Mouse (Mus musculus) embryonic facial prominence, embryonic 14.5 days (tissue): ENCODE measurements around the gene Svep1. TPM values are rescaled to one million over a fixed set of nuclear protein-coding genes. Genes with fewer than 3 reads are reported as not detected.

Experiments used
- ATAC-seq: fragments of 200-750 bp; cut with Nextera tagmentation; 2 replicates; pipeline ENCODE4 v1.8.0; 2017; ENCODE audit warnings: low read depth, moderate number of reproducible peaks, moderate TSS enrichment
- DNase-seq: peaks from one replicate; pipeline ENCODE4 v3.0.0-alpha.2; 2015; ENCODE audit warnings: low spot score
- H3K27ac ChIP-seq: fragments of 300-500 bp; sonication (generic); replicated peaks from 2 replicates; pipeline ENCODE4 v1.5.1; 2014; ENCODE audit warnings: low read depth, mild to moderate bottlenecking, low read length, moderate library complexity
- H3K27me3 ChIP-seq: fragments of 300-500 bp; sonication (generic); replicated peaks from 2 replicates; pipeline ENCODE4 v1.6.1; 2014; ENCODE audit warnings: low read length; ENCODE audit not compliant: control insufficient read depth, insufficient read depth
- H3K36me3 ChIP-seq: fragments of 300-500 bp; sonication (generic); 2 replicates; pipeline ENCODE4 v1.6.1; 2014; ENCODE audit warnings: low read length, mixed read lengths; ENCODE audit not compliant: control insufficient read depth, insufficient read depth
- H3K4me1 ChIP-seq: fragments of 300-500 bp; sonication (generic); 2 replicates; pipeline ENCODE4 v1.6.1; 2014; ENCODE audit warnings: antibody characterized with exemption, low read length; ENCODE audit not compliant: control insufficient read depth, insufficient read depth
- H3K4me2 ChIP-seq: fragments of 300-500 bp; sonication (generic); 2 replicates; pipeline ENCODE4 v1.6.1; 2014; ENCODE audit warnings: low read depth, mild to moderate bottlenecking, low read length, moderate library complexity, mixed read lengths
- H3K4me3 ChIP-seq: fragments of 300-500 bp; sonication (generic); 2 replicates; pipeline ENCODE4 v1.5.1; 2014; ENCODE audit warnings: low read depth, mild to moderate bottlenecking, low read length
- H3K9ac ChIP-seq: fragments of 300-500 bp; sonication (generic); 2 replicates; pipeline ENCODE4 v1.6.1; 2014; ENCODE audit warnings: low read depth, mild to moderate bottlenecking, low read length, moderate library complexity, mixed read lengths
- H3K9me3 ChIP-seq: fragments of 300-500 bp; sonication (generic); 2 replicates; pipeline ENCODE4 v1.6.1; 2016; ENCODE audit warnings: low read length; ENCODE audit not compliant: control insufficient read depth
- WGBS: fragments of 180-500 bp; shearing (Covaris S2); extraction: QIAGEN DNeasy Blood & Tissue Kit; methylation state at CpG from one replicate; pipeline ENCODE4 v1.1.7; 2014; 5-methylcytosine and 5-hydroxymethylcytosine counted together
- polyA plus RNA-seq: library from polyadenylated mRNA; unstranded; fragments of >200 nt; fragmentation: Nextera tagmentation; extraction: Ambion mirVana; gene quantifications from 2 replicates; pipeline ENCODE4 v1.2.1, GENCODE M21; 2014

Svep1 gene
- polyA plus RNA-seq, 1 experiment from 2014 or later: 10.6 TPM

DNA sequence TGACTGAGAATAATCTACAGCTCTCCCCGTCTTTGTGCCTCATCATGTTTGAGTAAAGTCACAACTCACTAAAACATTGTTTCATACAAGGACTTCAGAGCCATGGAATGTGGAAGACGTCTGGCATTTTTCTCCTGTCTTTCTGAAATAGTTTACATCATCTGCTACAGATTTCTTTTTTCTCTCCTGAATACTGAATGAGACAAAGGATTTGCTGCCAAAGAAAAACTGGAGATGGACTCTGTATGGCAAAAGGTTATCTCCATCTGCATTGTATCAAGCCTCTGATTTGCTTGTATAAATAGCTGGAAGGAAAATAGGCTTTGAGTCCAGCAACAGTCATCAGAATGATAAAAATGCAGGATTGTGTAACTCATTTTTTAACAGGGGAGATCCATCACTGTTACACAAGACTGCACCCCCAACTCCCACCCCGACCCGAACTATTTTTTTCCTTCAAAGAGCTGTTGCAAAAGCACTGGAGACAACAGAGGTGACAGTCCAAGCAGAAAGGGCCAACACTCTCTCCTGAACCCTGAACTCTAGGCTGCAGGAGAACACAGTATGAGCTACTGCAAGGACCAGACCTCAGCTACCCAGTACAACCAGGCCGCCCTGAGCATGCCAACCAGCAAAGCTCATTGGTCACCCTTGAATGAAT, 21.8 kb downstream of the Svep1 start:
- peak; percentile 72 for DNase-seq
- ATAC-seq: no peak; the same call in 1 of the 2 replicates
- no peaks in the 10 kb centered on the region for H3K36me3 ChIP-seq
- no peak overlapping the region for H3K9ac ChIP-seq
- H3K27me3 ChIP-seq: no peaks in the 10 kb centered on the region
- no peaks in the 10 kb centered on the region for H3K9me3 ChIP-seq
- no peak overlapping the region; the same call in 1 of the 2 replicates for H3K27ac ChIP-seq
- 57% methylated on average over 5 of the region's 5 CpGs for WGBS
- H3K4me1 ChIP-seq: peaks cover 17% of the 10 kb centered on the region
- H3K4me2 ChIP-seq: no peak overlapping the region
- H3K4me3 ChIP-seq: no peak overlapping the region

GRCm38 (mm10) chr4:58183897-58184296, 22.8 kb downstream of the Svep1 start:
- 83% methylated on average over 4 of the region's 4 CpGs for WGBS
- ATAC-seq: no peak
- H3K9ac ChIP-seq: no peak overlapping the region
- H3K4me3 ChIP-seq: no peak overlapping the region
- no peaks in the 10 kb centered on the region for H3K9me3 ChIP-seq
- no peak overlapping the region for H3K4me2 ChIP-seq
- no peak for DNase-seq
- H3K27ac ChIP-seq: no peak overlapping the region
- H3K27me3 ChIP-seq: no peaks in the 10 kb centered on the region
- no peaks in the 10 kb centered on the region for H3K36me3 ChIP-seq
- peaks cover 17% of the 10 kb centered on the region for H3K4me1 ChIP-seq

DNA sequence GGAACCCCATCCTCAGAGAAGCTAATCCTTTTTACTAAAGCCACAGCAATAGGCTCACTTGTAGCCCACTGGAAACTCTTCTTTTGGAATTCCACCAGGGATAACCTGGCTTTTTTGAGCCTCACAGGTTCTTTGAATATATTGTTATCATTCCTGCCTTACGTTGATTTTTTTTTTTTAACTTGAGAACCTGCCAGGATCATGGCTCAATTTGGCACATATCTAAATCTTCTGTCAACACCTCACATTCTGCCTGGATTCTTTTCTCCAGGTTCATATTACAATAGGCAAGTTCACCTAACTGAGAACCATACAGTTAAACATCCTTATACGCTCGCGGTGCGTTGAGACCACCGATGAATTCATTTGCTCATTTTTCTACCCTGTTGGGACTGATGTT, 28.2 kb downstream of the Svep1 start:
- Histone ChIP-seq H3K27ac (no peak overlapping the region), H3K9ac (no peak overlapping the region), H3K4me1 (0 out of 2 replicates have a peak, but pooled peaks cover 8% of the 10 kb centered on the region), H3K4me3 (no peak overlapping the region), H3K27me3 (no peaks in the 10 kb centered on the region), H3K9me3 (no peaks in the 10 kb centered on the region), H3K36me3 (no peaks in the 10 kb centered on the region), H3K4me2 (no peak overlapping the region)
- DNase-seq (peak; percentile 28), ATAC-seq (no peak)
- 51% methylated on average over 6 of the region's 6 CpGs for WGBS

DNA sequence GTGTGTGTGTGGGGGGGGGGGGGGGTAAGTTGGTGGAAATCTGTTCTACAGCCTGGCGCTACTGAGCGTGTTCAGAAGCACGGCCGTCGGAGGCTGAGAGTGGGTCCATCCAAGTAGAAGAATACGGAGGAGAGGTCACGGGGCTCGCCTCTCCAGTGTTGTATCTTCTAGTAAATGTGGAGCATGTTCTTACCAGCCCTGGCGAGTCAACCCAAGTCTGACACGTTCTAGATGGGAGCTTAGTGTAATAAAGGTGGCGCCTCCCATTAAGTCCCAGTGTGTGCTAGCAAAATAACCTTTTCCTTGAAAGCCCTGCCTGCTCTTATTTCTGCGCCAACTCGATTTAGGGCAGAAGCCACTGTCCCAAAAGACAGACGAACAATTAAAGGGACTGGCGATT, 29.4 kb downstream of the Svep1 start:
- no peaks in the 10 kb centered on the region for H3K36me3 ChIP-seq
- no peak overlapping the region for H3K27ac ChIP-seq
- 88% methylated on average over 15 of the region's 15 CpGs for WGBS
- H3K4me2 ChIP-seq: no peak overlapping the region
- no peaks in the 10 kb centered on the region for H3K27me3 ChIP-seq
- DNase-seq (no peak), ATAC-seq (no peak)
- no peak overlapping the region for H3K4me3 ChIP-seq
- no peak overlapping the region for H3K9ac ChIP-seq
- H3K9me3 ChIP-seq: no peaks in the 10 kb centered on the region
- H3K4me1 ChIP-seq: 0 out of 2 replicates have a peak, but pooled peaks cover under 1% of the 10 kb centered on the region

- ATAC-seq (no peak), DNase-seq (no peak)
- no peaks in the 10 kb centered on the region for H3K36me3 ChIP-seq
- no peak overlapping the region for H3K4me3 ChIP-seq
- H3K9me3 ChIP-seq: no peaks in the 10 kb centered on the region
- no peaks in the 10 kb centered on the region for H3K27me3 ChIP-seq
- no peak overlapping the region for H3K4me2 ChIP-seq
- H3K4me1 ChIP-seq: peaks cover 2% of the 10 kb centered on the region; the same call in 1 of the 2 replicates
- WGBS: 76% methylated on average over 4 of the region's 4 CpGs
- H3K27ac ChIP-seq: no peak overlapping the region
- no peak overlapping the region for H3K9ac ChIP-seq
Observed at GRCm38 (mm10) chr4:58174435-58174987, 32.1 kb downstream of the Svep1 start.

- H3K4me2 ChIP-seq: no peak overlapping the region
- no peaks in the 10 kb centered on the region for H3K36me3 ChIP-seq
- no peak overlapping the region for H3K27ac ChIP-seq
- ATAC-seq (no peak), DNase-seq (no peak)
- peaks cover 9% of the 10 kb centered on the region; the same call in 1 of the 2 replicates for H3K4me1 ChIP-seq
- H3K27me3 ChIP-seq: no peaks in the 10 kb centered on the region
- H3K9ac ChIP-seq: no peak overlapping the region
- no peaks in the 10 kb centered on the region for H3K9me3 ChIP-seq
- no peak overlapping the region for H3K4me3 ChIP-seq
- 75% methylated on average over 6 of the region's 6 CpGs for WGBS
Observed at GRCm38 (mm10) chr4:58173401-58173800, 33.3 kb downstream of the Svep1 start.

- Histone ChIP-seq H3K9me3 (no peaks in the 10 kb centered on the region), H3K27ac (no peak overlapping the region), H3K4me3 (no peak overlapping the region), H3K4me2 (no peak overlapping the region), H3K4me1 (peaks cover 9% of the 10 kb centered on the region; the same call in 1 of the 2 replicates), H3K36me3 (no peaks in the 10 kb centered on the region), H3K27me3 (no peaks in the 10 kb centered on the region), H3K9ac (no peak overlapping the region)
- 50% methylated on average over 5 of the region's 5 CpGs for WGBS
- no peak for ATAC-seq
- DNase-seq: peak; percentile 59
Observed at GRCm38 (mm10) chr4:58170430-58170829, 36.2 kb downstream of the Svep1 start.

GRCm38 (mm10) chr4:58169918-58170317, 36.7 kb downstream of the Svep1 start:
- no peak for DNase-seq
- H3K27ac ChIP-seq: no peak overlapping the region
- no peak overlapping the region for H3K4me2 ChIP-seq
- 68% methylated on average over 2 of the region's 2 CpGs for WGBS
- no peak overlapping the region for H3K4me3 ChIP-seq
- no peak overlapping the region for H3K9ac ChIP-seq
- no peaks in the 10 kb centered on the region for H3K9me3 ChIP-seq
- no peaks in the 10 kb centered on the region for H3K36me3 ChIP-seq
- peaks cover 9% of the 10 kb centered on the region; the same call in 1 of the 2 replicates for H3K4me1 ChIP-seq
- H3K27me3 ChIP-seq: no peaks in the 10 kb centered on the region
- no peak for ATAC-seq

DNA sequence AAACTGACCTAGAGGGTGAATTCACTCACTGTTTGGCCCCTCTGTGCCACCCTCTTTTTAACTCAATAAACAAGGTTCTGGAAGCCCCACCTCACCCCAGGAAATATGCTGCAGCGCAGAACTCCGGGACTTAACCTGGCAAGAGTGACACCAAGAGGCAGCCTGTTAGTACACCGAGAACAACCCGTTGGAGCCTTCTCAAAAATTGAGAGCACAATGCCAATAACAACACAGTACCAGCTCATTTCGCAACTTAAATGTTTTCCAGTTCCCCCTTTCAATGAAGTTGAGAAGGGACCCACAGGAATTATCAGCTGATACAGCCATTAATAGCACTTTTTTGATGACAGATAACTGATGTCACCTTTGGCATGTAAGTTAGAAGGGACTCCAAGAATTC, 38.3 kb downstream of the Svep1 start:
- DNase-seq: no peak
- H3K27me3 ChIP-seq: no peaks in the 10 kb centered on the region
- no peak overlapping the region for H3K4me3 ChIP-seq
- WGBS: 74% methylated on average over 5 of the region's 5 CpGs
- H3K9ac ChIP-seq: no peak overlapping the region
- ATAC-seq: no peak
- no peaks in the 10 kb centered on the region for H3K36me3 ChIP-seq
- no peaks in the 10 kb centered on the region for H3K9me3 ChIP-seq
- peaks cover 9% of the 10 kb centered on the region; the same call in 1 of the 2 replicates for H3K4me1 ChIP-seq
- no peak overlapping the region for H3K4me2 ChIP-seq
- no peak overlapping the region for H3K27ac ChIP-seq
